7 mouse cellular contexts compared by ENCODE assay signal in genomic region chr2:160880453-160881195, GRCm38 (mm10). TPM values are rescaled to one million over a fixed set of nuclear protein-coding genes. Genes with fewer than 3 reads are reported as not detected.
DNase-seq lines count a peak whose midpoint lies in the region.

Lpin3 (plus strand) TSS chr2:160880670.

- intact Hi-C loops in gastrocnemius, postnatal 14 days (cut with DNase I; ENCODE audit: low total_unique reads): no loop called here

- DNase-seq in 3134 (ENCODE audit: extremely low read depth, insufficient read length, low spot score) (peak; percentile 73), 3T3-L1 (ENCODE audit: low read depth, low spot score) (peak; percentile 71)
- peak; percentile 83 for DNase-seq in gastrocnemius, postnatal 14 days
- peak; percentile 43 to 56 for DNase-seq in layer of hippocampus, postnatal 10 days (ENCODE audit: low spot score in 2 of 2)
- DNase-seq in urinary bladder, postnatal 25 days (ENCODE audit: low spot score): peak; percentile 25
- DNase-seq in spleen, postnatal 14 days (ENCODE audit: low spot score in 2 of 2): no peak
- DNase-seq in thymus, postnatal 4 days: no peak

RNA-seq across cellular contexts. Expression of gene Lpin3, which starts in this region (rescaled TPM):
- total RNA-seq in gastrocnemius, postnatal 14 days (2021): 10 to 100 TPM in 1 of 2 experiments, 1 to 10 TPM in 1; 8.2 to 10.1 TPM
- under 1 TPM; 0.59 to 0.94 TPM for total RNA-seq in layer of hippocampus, postnatal 10 days (2021)

Comparison
In these comparisons a context has a peak if more than half of its experiments do, and no peak if none do; other contexts are left out.
1. RNA of gene Lpin3 (total RNA-seq): 8.2 to 10.1 TPM in gastrocnemius, postnatal 14 days; 0.59 to 0.94 TPM in layer of hippocampus, postnatal 10 days; every median in the first group is over 4 times any median in the second.
2. Peak in DNase-seq in layer of hippocampus, postnatal 10 days; RNA of the gene not detected or under 1 TPM.
3. DNase-seq: peak in 3134 (single experiment), 3T3-L1 (single experiment), gastrocnemius, postnatal 14 days (single experiment) and urinary bladder, postnatal 25 days (single experiment); none in spleen, postnatal 14 days (0 of 2) and thymus, postnatal 4 days (single experiment).